Mouse (Mus musculus) cerebellum, adult 8-10 months (tissue): ENCODE data around the gene Hmgcs2.

Source experiments
- DNase-seq: peaks from one replicate; pipeline ENCODE4 v3.0.0; 2022

The Hmgcs2 gene

DNA sequence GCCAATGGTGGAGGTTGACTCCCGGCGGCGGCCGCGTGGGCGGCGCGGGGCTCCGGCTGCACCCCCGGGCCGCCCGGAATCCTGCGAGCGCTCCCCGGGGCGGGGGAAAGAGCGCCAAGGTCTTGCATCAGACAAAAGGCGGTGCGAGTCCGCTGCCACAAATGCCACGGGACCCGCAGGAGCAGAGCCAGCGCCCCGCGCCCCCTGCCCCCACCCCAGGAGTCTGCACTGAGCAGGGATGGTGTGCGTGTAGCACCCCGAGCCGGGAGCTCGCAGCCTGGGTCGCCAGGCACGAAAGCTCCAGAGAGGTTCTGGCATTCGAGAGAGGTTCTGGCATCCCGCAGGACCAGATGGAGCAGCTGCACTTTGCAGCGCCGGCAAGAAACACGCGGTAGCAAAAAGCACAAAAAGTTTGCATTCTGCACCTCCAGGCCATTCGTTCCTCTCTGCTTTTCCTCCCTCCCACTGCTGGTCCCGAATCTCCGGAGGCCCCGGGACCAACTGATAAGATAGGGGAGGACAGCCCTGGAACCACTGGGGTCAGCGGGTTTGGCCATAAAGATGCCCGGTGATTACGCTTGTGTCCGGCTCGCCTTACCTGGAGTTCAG lies 59.0 kb downstream of the Hmgcs2 start:
- DNase-seq = peak; percentile 18

GRCm38 (mm10) chr3:98339706-98340109 lies 59.5 kb downstream of the Hmgcs2 start, which contains the start of gene Phgdh:
Gene Phgdh (minus strand): TSS chr3:98339990.
- DNase-seq = peak; percentile 20

DNA sequence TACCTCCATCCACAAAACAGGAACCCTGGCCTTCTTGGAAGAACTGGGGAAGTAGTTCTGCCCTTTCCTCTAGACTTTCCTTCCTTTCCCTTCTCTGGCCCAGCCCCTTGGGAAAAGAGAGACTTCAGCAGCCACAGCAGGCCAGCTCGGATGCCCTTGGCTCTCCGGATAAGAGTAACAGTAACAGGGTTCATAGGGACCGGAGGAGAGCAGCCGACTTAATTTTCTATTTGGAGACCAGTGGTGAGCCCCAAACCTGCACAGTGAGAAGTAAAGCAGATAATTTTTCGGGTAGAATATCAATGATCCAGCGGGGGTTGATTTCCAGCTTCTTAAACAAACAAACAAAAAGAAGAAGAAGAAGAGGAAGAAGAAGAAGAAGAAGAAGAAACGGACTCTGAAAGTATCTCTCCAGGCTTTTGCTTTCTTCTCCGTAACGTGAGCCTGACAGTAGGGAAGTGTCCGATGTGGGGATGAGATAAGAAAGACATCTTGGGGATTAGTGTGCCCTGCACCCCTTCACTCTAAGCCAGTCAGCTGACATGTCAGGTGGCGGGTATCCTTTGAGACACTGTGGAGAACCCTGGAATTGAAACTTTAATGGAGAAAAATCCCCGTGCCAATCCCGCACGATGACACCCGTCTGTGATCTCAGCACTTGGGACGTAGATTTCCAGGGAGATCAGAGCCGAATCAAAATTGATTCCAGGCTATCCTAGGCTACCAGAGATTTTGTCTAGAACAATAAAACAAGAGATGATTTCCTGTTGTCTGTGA lies 60.8 kb downstream of the Hmgcs2 start:
- no peak for DNase-seq

DNA sequence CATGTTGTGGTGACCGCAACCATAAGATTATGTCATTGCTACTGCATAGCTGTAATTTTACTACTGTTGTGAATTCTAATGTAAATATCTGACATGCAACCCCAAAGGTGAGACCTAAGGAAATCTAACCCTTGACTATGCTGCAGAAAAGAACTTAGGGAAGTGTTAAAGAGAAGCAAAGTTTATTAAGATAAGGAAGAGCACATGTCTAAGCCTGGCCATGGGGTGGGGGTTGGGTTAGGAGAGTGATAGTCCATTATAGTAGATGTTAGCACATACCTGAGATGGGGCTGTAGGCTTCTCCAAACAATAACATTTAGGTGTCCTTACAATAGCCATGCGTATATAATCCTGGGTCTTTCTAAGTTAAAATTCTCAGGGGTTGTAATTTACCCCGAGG lies 63.0 kb downstream of the Hmgcs2 start:
- DNase-seq = no peak

- no peak for DNase-seq
Measured at GRCm38 (mm10) chr3:98348106-98348505, 67.9 kb downstream of the Hmgcs2 start.

GRCm38 (mm10) chr3:98348705-98349104 lies 68.5 kb downstream of the Hmgcs2 start:
- no peak for DNase-seq

DNA sequence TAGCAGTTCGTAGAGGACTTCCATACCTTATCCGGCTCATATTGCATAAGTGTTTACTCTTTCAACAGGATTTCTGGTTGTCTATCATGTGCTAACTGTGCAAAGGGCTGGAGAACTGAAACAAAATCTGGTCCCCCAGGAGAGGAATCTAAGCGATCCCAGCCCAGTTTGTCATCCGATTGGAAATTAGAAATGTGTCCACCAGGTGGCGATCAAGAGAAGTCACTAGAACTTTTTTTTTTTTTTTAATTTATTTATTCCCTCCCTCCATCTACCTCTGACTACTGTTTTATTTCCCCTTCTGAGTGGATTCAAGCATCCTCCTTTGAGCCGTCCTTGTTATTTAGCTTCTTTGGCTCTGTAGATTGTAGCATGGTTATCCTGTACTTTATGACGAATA lies 73.7 kb downstream of the Hmgcs2 start:
- DNase-seq = peak; percentile 60

DNA sequence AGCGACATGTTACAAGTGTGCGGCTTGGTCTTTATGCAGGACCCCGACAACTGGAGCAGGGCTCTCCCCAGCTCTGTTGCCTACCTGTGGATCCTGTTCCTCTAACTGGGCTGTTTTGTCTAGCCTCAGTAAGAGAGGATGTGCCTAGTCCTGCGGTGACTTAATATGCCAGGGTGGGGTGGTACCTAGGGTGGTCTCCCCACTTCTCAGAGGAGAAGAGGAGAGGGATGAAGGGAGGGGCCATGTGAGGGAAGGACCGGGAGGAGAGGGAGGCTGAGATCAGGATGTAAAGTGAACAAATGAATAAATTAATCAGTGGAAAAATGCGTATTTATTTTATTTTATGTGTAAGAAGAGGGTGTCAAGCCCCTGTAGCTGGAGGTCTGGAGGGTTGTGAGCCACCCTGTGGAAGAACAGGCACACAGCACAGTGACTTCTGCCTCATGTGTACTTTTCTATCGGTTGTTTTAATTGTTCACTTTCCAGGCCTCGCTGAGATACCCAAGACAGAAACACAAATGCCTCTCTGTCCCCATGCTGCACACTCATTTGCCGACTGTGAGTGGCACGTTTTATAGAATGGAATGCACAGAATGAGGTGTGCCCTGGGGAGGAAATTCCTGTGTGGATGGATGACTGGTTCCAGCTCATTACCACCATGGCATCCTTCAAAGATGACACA lies 75.2 kb downstream of the Hmgcs2 start:
- no peak for DNase-seq

DNA sequence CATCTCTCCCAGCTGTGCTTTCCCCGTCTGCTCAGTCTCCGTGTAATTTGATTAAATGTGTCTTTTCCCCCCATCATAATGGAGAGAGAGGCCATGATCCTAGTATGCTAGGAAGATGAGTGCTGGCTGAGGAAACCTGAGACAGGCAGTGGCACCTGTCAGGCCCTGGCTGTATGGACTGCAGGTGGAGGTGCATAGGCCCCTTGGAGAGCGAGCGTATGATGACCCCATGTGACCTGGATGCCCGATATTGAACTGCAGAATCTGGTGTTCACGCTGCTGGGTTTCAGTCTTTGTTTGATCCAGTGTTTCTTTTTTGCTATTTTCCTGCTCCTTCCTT lies 75.8 kb downstream of the Hmgcs2 start:
- DNase-seq = no peak

- no peak for DNase-seq
Measured at GRCm38 (mm10) chr3:98356632-98357370, 76.6 kb downstream of the Hmgcs2 start.
